Mouse (Mus musculus) small intestine, adult 2 months (tissue): ENCODE measurements around the gene Trim41.

Source experiments
- CTCF ChIP-seq: fragments of 200-500 bp; IDR thresholded peaks from 2 replicates; pipeline ENCODE4 v1.5.1; 2012; ENCODE audit warnings: low read depth, mild to moderate bottlenecking, control low read depth, inconsistent platforms, low read length, moderate library complexity, mixed read lengths; ENCODE audit not compliant: insufficient replicate concordance, insufficient read length; ENCODE audit errors: extremely low read depth
- POLR2A ChIP-seq: fragments of 200-500 bp; IDR thresholded peaks from 2 replicates; pipeline ENCODE4 v1.6.1; 2012; ENCODE audit warnings: low read depth, mild to moderate bottlenecking, control low read depth, inconsistent platforms, low read length, moderate library complexity

DNA sequence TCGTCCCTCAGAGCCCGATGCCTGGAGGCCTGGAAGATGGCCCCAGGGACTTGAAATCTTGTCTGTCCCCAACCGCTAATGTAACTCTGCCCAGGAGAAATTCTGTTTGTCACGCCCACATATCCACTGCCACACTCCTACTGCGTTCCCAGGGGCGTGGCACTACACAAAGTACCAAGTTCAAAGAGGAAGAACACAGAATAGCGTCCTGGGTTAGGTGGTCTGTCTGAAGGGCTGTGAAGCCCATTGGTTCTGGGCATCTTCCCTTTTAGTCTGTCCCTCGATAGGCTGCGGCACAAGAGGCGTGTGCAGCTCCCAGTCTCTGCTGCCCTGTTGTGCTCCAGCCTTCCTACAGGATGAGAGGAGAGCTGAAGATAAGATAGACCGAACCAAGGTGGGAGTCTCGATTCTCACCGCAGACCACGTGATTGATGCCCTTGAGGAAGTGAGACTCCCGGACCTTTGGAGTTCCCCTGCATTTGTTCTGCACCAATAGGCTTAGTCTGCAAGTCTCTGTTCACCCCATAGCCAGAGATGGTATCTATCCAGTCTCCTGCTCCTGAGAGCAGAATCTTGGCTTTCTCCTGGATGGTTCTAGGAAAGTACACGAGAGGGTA is 21.1 kb upstream of the Trim41 start:
- no peak; the same call in 1 of the 2 replicates for TF ChIP-seq CTCF
- TF ChIP-seq POLR2A: peak; percentile 48; the same call in 1 of the 2 replicates
